Mouse (Mus musculus) megakaryocyte, embryonic 14.5 days (primary cell): ENCODE measurements around the gene Wnk2.

ENCODE experiments used
- FLI1 ChIP-seq: IDR thresholded peaks from 2 replicates; pipeline ENCODE4 v1.6.1; 2012; ENCODE audit warnings: low read length, inconsistent platforms, mixed read lengths
- GATA1 ChIP-seq: IDR thresholded peaks from 3 replicates; pipeline ENCODE4 v1.6.1; 2012; ENCODE audit warnings: mixed read lengths, low read length, inconsistent platforms, borderline replicate concordance

- TF ChIP-seq GATA1, result no peak
- no peak for TF ChIP-seq FLI1
Measured at GRCm38 (mm10) chr13:49028757-49029539, 118.9 kb downstream of the Wnk2 start.
